Mouse (Mus musculus): ENCODE results near the gene Thap2.

DNA sequence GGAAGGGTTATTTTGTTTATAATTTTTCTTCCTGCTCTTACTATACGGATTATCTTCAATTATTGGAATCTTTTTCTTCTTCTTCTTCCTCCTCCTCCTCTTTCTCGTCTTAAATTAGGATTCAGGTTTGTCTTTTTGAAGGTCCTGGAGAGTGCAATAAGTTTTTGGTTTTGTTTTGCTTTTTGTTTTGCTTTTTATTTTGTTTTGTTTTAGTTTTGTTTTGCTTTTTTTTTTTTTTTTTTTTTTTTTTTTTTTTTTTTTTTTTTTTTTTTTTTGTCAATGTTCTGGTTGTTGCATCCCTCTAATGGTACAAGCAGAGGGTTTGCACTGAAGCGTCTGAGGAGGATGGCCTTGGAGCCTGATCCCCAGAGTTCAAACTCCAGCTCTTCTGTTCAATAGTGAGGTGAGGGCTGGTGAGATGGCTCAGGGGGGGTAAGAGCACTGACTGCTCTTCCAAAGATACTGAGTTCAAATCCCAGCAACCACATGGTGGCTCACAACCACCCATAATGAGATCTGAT lies 55.2 kb downstream of the Thap2 start:
- no peak for TF ChIP-seq CTCF (IDR thresholded peaks at IDR 0.05)
- no peak for TF ChIP-seq EP300 (IDR thresholded peaks at IDR 0.05; ENCODE audit: insufficient read depth, low read depth, low read length)

All from heart, adult 2 months (tissue).